Mouse (Mus musculus): Measurements from ENCODE around the gene D17Wsu92e. TPM values are rescaled to one million over a fixed set of nuclear protein-coding genes. Genes with fewer than 3 reads are reported as not detected.

Gene D17Wsu92e
- total RNA-seq, 1 experiment = 68.4 TPM

DNA sequence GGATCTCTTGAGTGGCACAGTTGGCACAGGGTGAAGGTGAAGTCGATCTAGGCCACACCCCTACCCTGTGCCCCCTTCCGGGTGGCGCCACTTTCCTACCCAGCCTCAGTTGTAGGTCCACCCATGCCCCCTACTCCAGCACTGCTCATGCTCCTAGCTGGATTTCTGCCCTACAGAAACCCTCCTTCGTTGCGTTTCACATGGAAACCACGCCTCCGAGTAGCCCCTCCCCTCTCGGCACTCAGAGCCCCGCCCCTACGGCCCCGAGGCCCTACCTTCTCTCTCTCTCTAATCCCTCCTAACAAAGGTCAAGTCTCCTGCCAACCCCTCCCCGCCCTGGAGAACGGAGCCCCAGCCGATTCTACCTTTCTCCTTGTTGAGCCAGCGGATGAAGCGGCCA lies 103.6 kb downstream of the D17Wsu92e start:
- Histone ChIP-seq H3K27ac (ENCODE audit: insufficient read depth, low read depth, low read length, poor library complexity, severe bottlenecking) (no peak overlapping the region), H3K4me1 (ENCODE audit: control insufficient read depth in 2 of 2, insufficient read depth in 2 of 2, low read length in 2 of 2, poor library complexity in 1 of 2) (peaks cover 2 to 21% of the 10 kb centered on the region in 2 experiments; a peak in 2 of 4 replicates), H3K9ac (ENCODE audit: insufficient read depth, low read depth, low read length, poor library complexity, severe bottlenecking) (peak overlapping the region; percentile 68), H3K36me3 (ENCODE audit: control insufficient read depth, insufficient read depth, low read length, poor library complexity, severe bottlenecking) (no peaks in the 10 kb centered on the region), H3K9me3 (ENCODE audit: control insufficient read depth, insufficient read depth, low read depth, low read length) (no peaks in the 10 kb centered on the region), H3K4me3 (ENCODE audit: insufficient read depth in 1 of 2, low read depth in 1 of 2, low read length in 2 of 2, poor library complexity in 1 of 2, severe bottlenecking in 1 of 2) (peak overlapping the region; percentile 73 to 83)
- in situ Hi-C loops (cut with MboI; ENCODE audit: low sequenced_read_pairs in 2 of 2, unreplicated experiment in 2 of 2) = no loop called here
- peak; percentile 80 for DNase-seq (ENCODE audit: low read depth, low spot score)
- TF ChIP-seq MAFK (IDR thresholded peaks at IDR 0.05; ENCODE audit: insufficient read depth, low read depth, low read length) (no peak), CHD2 (IDR thresholded peaks at IDR 0.05; ENCODE audit: low read depth, low read length) (no peak), ZC3H11A (IDR thresholded peaks at IDR 0.05; ENCODE audit: borderline replicate concordance, low read depth, low read length) (no peak), ZNF384 (IDR thresholded peaks at IDR 0.05; ENCODE audit: low read depth, low read length) (no peak), HCFC1 (IDR thresholded peaks at IDR 0.05; ENCODE audit: borderline replicate concordance, insufficient read depth, low read length) (no peak)

DNA sequence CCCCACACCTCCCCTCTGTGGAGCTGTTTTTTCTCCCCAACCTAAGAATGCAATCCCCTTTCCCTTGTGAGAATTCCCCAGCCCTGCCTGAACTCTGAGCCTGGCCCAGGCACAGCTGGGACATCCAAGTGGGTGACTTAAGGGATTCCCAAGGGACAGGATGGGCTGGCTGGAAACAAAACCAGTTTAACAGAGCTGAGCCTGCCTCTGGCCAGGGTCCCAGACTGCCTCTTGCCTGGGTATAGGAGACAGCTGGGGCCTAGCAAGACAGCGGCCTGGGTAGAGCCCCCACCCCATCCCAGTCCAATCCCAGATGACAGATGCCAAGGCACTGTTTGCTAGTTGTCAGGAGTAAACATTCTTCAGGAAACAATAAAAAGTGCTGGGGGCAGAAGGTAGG lies 107.6 kb downstream of the D17Wsu92e start:
- H3K27ac ChIP-seq (ENCODE audit: insufficient read depth, low read depth, low read length, poor library complexity, severe bottlenecking) = no peak overlapping the region
- H3K4me1 ChIP-seq (ENCODE audit: control insufficient read depth in 2 of 2, insufficient read depth in 2 of 2, low read length in 2 of 2, poor library complexity in 1 of 2) = peaks cover 2 to 17% of the 10 kb centered on the region in 2 experiments; a peak in 2 of 4 replicates
- no peaks in the 10 kb centered on the region for H3K36me3 ChIP-seq (ENCODE audit: control insufficient read depth, insufficient read depth, low read length, poor library complexity, severe bottlenecking)
- no peak overlapping the region for H3K9ac ChIP-seq (ENCODE audit: insufficient read depth, low read depth, low read length, poor library complexity, severe bottlenecking)
- DNase-seq (ENCODE audit: low read depth, low spot score) = no peak
- H3K9me3 ChIP-seq (ENCODE audit: control insufficient read depth, insufficient read depth, low read depth, low read length) = no peaks in the 10 kb centered on the region
- no peak for TF ChIP-seq CHD2 (IDR thresholded peaks at IDR 0.05; ENCODE audit: low read depth, low read length)
- no peak for TF ChIP-seq ZNF384 (IDR thresholded peaks at IDR 0.05; ENCODE audit: low read depth, low read length)
- TF ChIP-seq MAFK (IDR thresholded peaks at IDR 0.05; ENCODE audit: insufficient read depth, low read depth, low read length) = no peak
- TF ChIP-seq ZC3H11A (IDR thresholded peaks at IDR 0.05; ENCODE audit: borderline replicate concordance, low read depth, low read length) = no peak
- TF ChIP-seq HCFC1 (IDR thresholded peaks at IDR 0.05; ENCODE audit: borderline replicate concordance, insufficient read depth, low read length) = no peak
- no peak overlapping the region for H3K4me3 ChIP-seq (ENCODE audit: insufficient read depth in 1 of 2, low read depth in 1 of 2, low read length in 2 of 2, poor library complexity in 1 of 2, severe bottlenecking in 1 of 2)
- in situ Hi-C loops (cut with MboI; ENCODE audit: low sequenced_read_pairs in 2 of 2, unreplicated experiment in 2 of 2) = no loop called here

DNA sequence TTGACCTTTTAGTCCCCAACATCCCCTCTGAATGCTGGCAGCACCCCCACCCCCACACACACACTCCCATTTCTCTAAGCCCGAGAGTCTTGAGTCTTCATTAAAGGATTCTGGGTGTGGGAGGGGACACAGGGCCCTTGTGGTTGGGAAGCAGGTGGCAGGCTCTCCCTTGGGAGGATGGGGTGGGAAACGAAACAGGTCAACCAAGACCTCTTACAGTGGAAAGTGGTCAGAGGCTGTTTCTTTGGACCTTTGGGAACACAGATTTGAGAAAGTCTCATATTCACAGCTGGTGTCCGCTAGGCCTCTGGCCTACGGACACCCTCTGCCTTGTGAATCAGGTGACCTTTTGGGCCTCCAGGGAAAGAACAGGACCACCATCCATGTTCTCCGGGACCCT lies 110.8 kb downstream of the D17Wsu92e start:
- no peak overlapping the region for H3K4me3 ChIP-seq (ENCODE audit: insufficient read depth in 1 of 2, low read depth in 1 of 2, low read length in 2 of 2, poor library complexity in 1 of 2, severe bottlenecking in 1 of 2)
- no peak overlapping the region for H3K9ac ChIP-seq (ENCODE audit: insufficient read depth, low read depth, low read length, poor library complexity, severe bottlenecking)
- no peak for TF ChIP-seq CHD2 (IDR thresholded peaks at IDR 0.05; ENCODE audit: low read depth, low read length)
- TF ChIP-seq ZNF384 (IDR thresholded peaks at IDR 0.05; ENCODE audit: low read depth, low read length) = no peak
- no peak for TF ChIP-seq ZC3H11A (IDR thresholded peaks at IDR 0.05; ENCODE audit: borderline replicate concordance, low read depth, low read length)
- TF ChIP-seq MAFK (IDR thresholded peaks at IDR 0.05; ENCODE audit: insufficient read depth, low read depth, low read length) = no peak
- no peak for TF ChIP-seq HCFC1 (IDR thresholded peaks at IDR 0.05; ENCODE audit: borderline replicate concordance, insufficient read depth, low read length)
- H3K9me3 ChIP-seq (ENCODE audit: control insufficient read depth, insufficient read depth, low read depth, low read length) = no peaks in the 10 kb centered on the region
- DNase-seq (ENCODE audit: low read depth, low spot score) = no peak
- in situ Hi-C loops (cut with MboI; ENCODE audit: low sequenced_read_pairs in 2 of 2, unreplicated experiment in 2 of 2) = no loop called here
- H3K27ac ChIP-seq (ENCODE audit: insufficient read depth, low read depth, low read length, poor library complexity, severe bottlenecking) = no peak overlapping the region
- H3K4me1 ChIP-seq (ENCODE audit: control insufficient read depth in 2 of 2, insufficient read depth in 2 of 2, low read length in 2 of 2, poor library complexity in 1 of 2) = peaks cover 0 to 18% of the 10 kb centered on the region in 2 experiments; a peak in 3 of 4 replicates
- no peaks in the 10 kb centered on the region for H3K36me3 ChIP-seq (ENCODE audit: control insufficient read depth, insufficient read depth, low read length, poor library complexity, severe bottlenecking)

DNA sequence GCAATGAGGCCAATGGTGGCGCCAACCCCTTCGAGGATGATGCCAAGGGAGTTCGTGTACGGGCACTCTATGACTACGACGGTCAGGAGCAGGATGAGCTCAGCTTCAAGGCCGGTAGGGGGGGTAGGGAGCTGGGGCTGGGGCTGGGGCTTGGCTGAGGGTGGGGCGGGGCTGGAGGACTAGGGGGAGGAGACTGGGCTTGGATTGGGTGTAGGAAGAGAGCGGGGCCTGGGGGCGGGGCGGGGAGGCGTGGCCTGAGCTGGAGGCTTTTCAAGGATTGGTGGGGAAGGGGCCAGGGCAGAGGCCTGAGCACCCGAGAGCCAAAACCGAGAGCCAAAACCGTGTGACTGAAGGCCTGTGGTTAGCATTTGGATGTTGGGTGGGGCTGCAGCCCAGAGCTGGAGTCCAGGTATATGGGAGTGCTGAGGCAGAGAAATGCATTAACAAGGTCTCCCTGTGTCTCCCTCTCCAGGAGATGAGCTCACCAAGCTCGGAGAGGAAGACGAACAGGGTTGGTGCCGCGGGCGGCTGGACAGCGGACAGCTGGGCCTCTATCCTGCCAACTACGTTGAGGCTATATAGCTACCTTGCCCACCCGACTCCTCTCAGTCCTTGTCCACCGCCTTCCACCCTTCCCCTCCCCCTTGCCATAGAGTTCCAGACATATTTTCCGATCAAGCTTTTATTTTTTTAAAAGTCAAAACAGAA lies 112.3 kb downstream of the D17Wsu92e start:
- H3K27ac ChIP-seq (ENCODE audit: insufficient read depth, low read depth, low read length, poor library complexity, severe bottlenecking) = no peak overlapping the region
- no peak overlapping the region; the same call in 1 of the 2 replicates for H3K9ac ChIP-seq (ENCODE audit: insufficient read depth, low read depth, low read length, poor library complexity, severe bottlenecking)

More for the DNA sequence above, 112.3 kb downstream of the D17Wsu92e start:
- DNase-seq (ENCODE audit: low read depth, low spot score) = peak; percentile 96
- H3K4me3 ChIP-seq (ENCODE audit: insufficient read depth in 1 of 2, low read depth in 1 of 2, low read length in 2 of 2, poor library complexity in 1 of 2, severe bottlenecking in 1 of 2) = peak overlapping the region; percentile 29 to 63; a peak in 3 of 4 replicates
- TF ChIP-seq MAFK (IDR thresholded peaks at IDR 0.05; ENCODE audit: insufficient read depth, low read depth, low read length) (no peak), ZNF384 (IDR thresholded peaks at IDR 0.05; ENCODE audit: low read depth, low read length) (0 out of 2 replicates have a peak, but pooled peaks have one; percentile 11)
- H3K4me1 ChIP-seq (ENCODE audit: control insufficient read depth in 2 of 2, insufficient read depth in 2 of 2, low read length in 2 of 2, poor library complexity in 1 of 2) = peaks cover 4 to 20% of the 10 kb centered on the region in 2 experiments
- in situ Hi-C loops (cut with MboI; ENCODE audit: low sequenced_read_pairs in 2 of 2, unreplicated experiment in 2 of 2) = no loop called here
- no peaks in the 10 kb centered on the region for H3K36me3 ChIP-seq (ENCODE audit: control insufficient read depth, insufficient read depth, low read length, poor library complexity, severe bottlenecking)
- H3K9me3 ChIP-seq (ENCODE audit: control insufficient read depth, insufficient read depth, low read depth, low read length) = no peaks in the 10 kb centered on the region

Data from ES-E14 (cell line).